Mouse (Mus musculus): ENCODE measurements around the gene Ets2.

Gene Ets2

GRCm38 (mm10) chr16:95701802-95702561 is at the start of gene Ets2:
Ets2 (plus strand) TSS chr16:95702075.
- DNase-seq (ENCODE audit: extremely low read depth, insufficient read length, low spot score) = peak; percentile 90

GRCm38 (mm10) chr16:95654204-95654611 is 47.7 kb upstream of the Ets2 start:
- DNase-seq (ENCODE audit: extremely low read depth, insufficient read length, low spot score) = no peak

GRCm38 (mm10) chr16:95656535-95656934 is 45.3 kb upstream of the Ets2 start:
- no peak for DNase-seq (ENCODE audit: extremely low read depth, insufficient read length, low spot score)

DNA sequence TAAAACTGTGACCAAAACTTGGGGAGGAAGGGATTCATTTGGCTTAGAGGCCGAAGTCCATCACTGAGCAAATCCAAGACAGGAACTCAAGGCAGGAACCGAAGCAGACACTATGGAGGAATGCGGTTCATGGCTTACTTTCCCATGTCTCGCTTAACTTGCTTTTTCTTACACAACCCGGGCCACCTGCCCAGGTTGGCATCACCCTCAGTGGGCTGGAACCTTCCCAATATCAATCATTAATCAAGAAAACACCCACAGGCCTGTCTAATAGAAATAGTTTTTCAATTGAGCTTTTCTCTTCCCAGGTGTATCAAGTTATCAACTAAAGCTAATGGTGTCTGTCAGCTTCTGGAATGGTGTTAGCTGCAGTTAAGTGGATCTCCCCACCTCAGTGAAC is 44.7 kb upstream of the Ets2 start:
- DNase-seq (ENCODE audit: extremely low read depth, insufficient read length, low spot score) = no peak

DNA sequence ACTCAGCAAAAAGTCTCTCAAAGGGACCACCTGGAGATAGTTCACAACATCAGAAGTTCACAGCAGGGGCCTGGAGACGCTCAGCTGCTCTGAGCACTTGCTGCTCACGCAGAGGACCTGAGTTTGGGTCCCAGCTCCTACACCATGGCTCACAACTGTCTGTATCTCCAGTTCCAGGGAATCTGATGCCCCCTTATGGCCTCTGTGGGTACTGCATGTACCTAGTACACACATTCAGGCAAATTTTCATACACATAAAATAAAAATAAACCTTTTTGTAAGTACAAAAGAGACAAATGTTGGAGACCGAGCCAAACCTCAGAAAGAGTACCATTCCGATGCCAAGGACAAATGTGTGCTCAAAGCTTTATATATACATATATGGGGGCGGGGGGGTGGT is 44.1 kb upstream of the Ets2 start:
- DNase-seq (ENCODE audit: extremely low read depth, insufficient read length, low spot score) = no peak

DNA sequence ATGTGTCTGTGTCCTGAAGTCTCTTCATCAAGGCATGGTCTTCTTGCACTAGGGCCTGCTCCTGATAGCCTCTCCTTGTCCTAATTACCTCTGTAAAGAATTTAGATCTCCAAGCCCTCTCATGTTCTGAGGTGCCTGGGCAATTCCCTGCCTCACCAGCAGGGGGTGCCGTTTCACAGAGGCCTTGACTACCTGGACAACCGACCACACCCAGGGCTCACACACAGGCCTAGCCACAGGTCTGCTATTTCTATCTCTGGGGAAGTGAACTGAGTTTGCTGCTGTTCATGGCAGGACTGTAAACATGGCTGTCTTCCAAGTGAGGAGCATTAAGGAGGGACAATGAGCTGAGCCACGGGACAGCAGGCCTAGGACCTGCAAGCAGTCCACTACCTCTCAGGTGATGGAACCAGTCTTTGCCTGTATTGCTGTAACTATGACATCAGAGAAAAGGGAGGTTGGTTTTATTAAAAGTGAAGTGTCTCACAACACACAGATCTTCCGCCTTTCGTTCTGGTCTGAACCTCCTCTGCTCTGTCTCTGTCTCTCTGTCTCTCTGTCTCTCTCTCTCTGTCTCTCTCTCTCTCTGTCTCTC is 42.9 kb upstream of the Ets2 start:
- peak; percentile 14 for DNase-seq (ENCODE audit: extremely low read depth, insufficient read length, low spot score)

- DNase-seq (ENCODE audit: extremely low read depth, insufficient read length, low spot score) = no peak
These were observed 42.4 kb upstream of the Ets2 start for GRCm38 (mm10) chr16:95659461-95659860.

- DNase-seq (ENCODE audit: extremely low read depth, insufficient read length, low spot score) = no peak
These were observed 41.0 kb upstream of the Ets2 start for GRCm38 (mm10) chr16:95660909-95661308.

GRCm38 (mm10) chr16:95665472-95666131 is 36.3 kb upstream of the Ets2 start:
- no peak for DNase-seq (ENCODE audit: extremely low read depth, insufficient read length, low spot score)

GRCm38 (mm10) chr16:95666288-95666687 is 35.6 kb upstream of the Ets2 start:
- DNase-seq (ENCODE audit: extremely low read depth, insufficient read length, low spot score) = no peak

GRCm38 (mm10) chr16:95667395-95668150 is 34.3 kb upstream of the Ets2 start:
- DNase-seq (ENCODE audit: extremely low read depth, insufficient read length, low spot score) = no peak

GRCm38 (mm10) chr16:95668151-95668993 is 33.5 kb upstream of the Ets2 start:
- DNase-seq (ENCODE audit: extremely low read depth, insufficient read length, low spot score) = no peak

GRCm38 (mm10) chr16:95674452-95674921 is 27.4 kb upstream of the Ets2 start:
- peak; percentile 47 for DNase-seq (ENCODE audit: extremely low read depth, insufficient read length, low spot score)

GRCm38 (mm10) chr16:95675212-95675611 is 26.7 kb upstream of the Ets2 start:
- no peak for DNase-seq (ENCODE audit: extremely low read depth, insufficient read length, low spot score)

GRCm38 (mm10) chr16:95676668-95677067 is 25.2 kb upstream of the Ets2 start:
- no peak for DNase-seq (ENCODE audit: extremely low read depth, insufficient read length, low spot score)

- no peak for DNase-seq (ENCODE audit: extremely low read depth, insufficient read length, low spot score)
These were observed 19.4 kb upstream of the Ets2 start for GRCm38 (mm10) chr16:95682431-95682892.

GRCm38 (mm10) chr16:95685807-95686206 is 16.1 kb upstream of the Ets2 start:
- DNase-seq (ENCODE audit: extremely low read depth, insufficient read length, low spot score) = no peak

DNA sequence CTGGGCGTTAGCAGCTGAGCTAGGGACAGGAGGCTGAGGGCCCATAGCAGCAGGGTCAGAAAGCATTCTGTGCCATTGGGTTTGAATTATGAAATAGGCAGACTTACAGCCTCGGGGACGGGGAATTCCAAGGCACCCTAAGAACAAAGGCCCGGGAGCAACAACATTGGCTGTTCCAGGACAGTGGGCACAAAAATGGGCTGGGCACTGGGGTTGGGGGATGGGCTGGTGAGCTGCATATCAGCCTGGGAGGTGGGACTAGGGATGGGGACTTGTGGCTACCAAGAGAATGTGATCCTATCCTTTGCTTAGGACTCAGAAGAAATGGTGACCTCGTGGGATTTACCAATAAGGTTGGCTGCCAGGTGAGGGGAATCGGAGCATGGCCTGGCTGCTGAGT is 15.6 kb upstream of the Ets2 start:
- no peak for DNase-seq (ENCODE audit: extremely low read depth, insufficient read length, low spot score)

GRCm38 (mm10) chr16:95686901-95687300 is 15.0 kb upstream of the Ets2 start:
- DNase-seq (ENCODE audit: extremely low read depth, insufficient read length, low spot score) = no peak

GRCm38 (mm10) chr16:95688010-95688409 is 13.9 kb upstream of the Ets2 start:
- no peak for DNase-seq (ENCODE audit: extremely low read depth, insufficient read length, low spot score)

Measured in 3134 (cell line).